Mouse (Mus musculus): ENCODE results near the gene 1520401A03Rik. TPM values are rescaled to one million over a fixed set of nuclear protein-coding genes. Genes with fewer than 3 reads are reported as not detected.
A peak's percentile ranks its signal among the peaks of the same experiment; 100 is the strongest.

1520401A03Rik gene
- polyA plus RNA-seq, 1 experiment from 2014 or later: 0.15 TPM

- 23% methylated on average over 5 of the region's 5 CpGs for WGBS (ENCODE audit: insufficient replicate concordance)
- no peak for ATAC-seq (ENCODE audit: insufficient read depth)
- Histone ChIP-seq H3K4me1 (replicated peaks) (peaks cover 8% of the 10 kb centered on the region; the same call in 1 of the 2 replicates), H3K9me3 (replicated peaks) (no peaks in the 10 kb centered on the region), H3K36me3 (replicated peaks) (peaks cover 15% of the 10 kb centered on the region), H3K4me3 (replicated peaks) (no peak overlapping the region), H3K9ac (no peak overlapping the region), H3K27me3 (peaks cover 43% of the 10 kb centered on the region), H3K27ac (replicated peaks) (no peak overlapping the region), H3K4me2 (no peak overlapping the region)
Measured at GRCm38 (mm10) chr17:23664556-23665021, 58.0 kb downstream of the 1520401A03Rik start.

GRCm38 (mm10) chr17:23661526-23661925, 61.1 kb downstream of the 1520401A03Rik start:
- Histone ChIP-seq H3K4me1 (replicated peaks) (peaks cover 8% of the 10 kb centered on the region; the same call in 1 of the 2 replicates), H3K4me2 (no peak overlapping the region), H3K27ac (replicated peaks) (no peak overlapping the region), H3K27me3 (peaks cover 60% of the 10 kb centered on the region), H3K9ac (no peak overlapping the region), H3K9me3 (replicated peaks) (no peaks in the 10 kb centered on the region), H3K4me3 (replicated peaks) (no peak overlapping the region), H3K36me3 (replicated peaks) (no peaks in the 10 kb centered on the region)
- 6% methylated on average over 9 of the region's 9 CpGs for WGBS (ENCODE audit: insufficient replicate concordance)
- ATAC-seq (ENCODE audit: insufficient read depth): no peak

- H3K4me1 ChIP-seq (replicated peaks): peaks cover 8% of the 10 kb centered on the region; the same call in 1 of the 2 replicates
- peak overlapping the region; percentile 29 for H3K4me3 ChIP-seq (replicated peaks)
- H3K4me2 ChIP-seq: peak overlapping the region; percentile 41
- H3K36me3 ChIP-seq (replicated peaks): no peaks in the 10 kb centered on the region
- no peak overlapping the region for H3K9ac ChIP-seq
- no peak for ATAC-seq (ENCODE audit: insufficient read depth)
- no peaks in the 10 kb centered on the region for H3K9me3 ChIP-seq (replicated peaks)
- no peak overlapping the region for H3K27ac ChIP-seq (replicated peaks)
- 2% methylated on average over 14 of the region's 14 CpGs for WGBS (ENCODE audit: insufficient replicate concordance)
- peaks cover 62% of the 10 kb centered on the region for H3K27me3 ChIP-seq
Measured at GRCm38 (mm10) chr17:23660876-23661200, 61.7 kb downstream of the 1520401A03Rik start.

GRCm38 (mm10) chr17:23660117-23660875, 62.3 kb downstream of the 1520401A03Rik start, which contains the start of gene Bicdl2:
Gene Bicdl2, plus strand, starts transcription at chr17:23660506.
- Histone ChIP-seq H3K27ac (replicated peaks) (no peak within 1 kb of the TSS), H3K9me3 (replicated peaks) (no peaks in the 10 kb centered on the region), H3K4me2 (peak within 1 kb of the TSS; percentile 41), H3K27me3 (peaks cover 62% of the 10 kb centered on the region), H3K36me3 (replicated peaks) (no peaks in the 10 kb centered on the region), H3K9ac (no peak within 1 kb of the TSS), H3K4me3 (replicated peaks) (peak within 1 kb of the TSS; percentile 29), H3K4me1 (replicated peaks) (peaks cover 8% of the 10 kb centered on the region; the same call in 1 of the 2 replicates)
- whole genome bisulfite sequencing (ENCODE audit: insufficient replicate concordance): 9% methylated on average over 27 of the region's 27 CpGs
- ATAC-seq (ENCODE audit: insufficient read depth): no peak

GRCm38 (mm10) chr17:23658450-23658849, 64.1 kb downstream of the 1520401A03Rik start:
- 44% methylated on average over 3 of the region's 3 CpGs for WGBS (ENCODE audit: insufficient replicate concordance)
- no peak overlapping the region for H3K4me3 ChIP-seq (replicated peaks)
- peaks cover 8% of the 10 kb centered on the region; the same call in 1 of the 2 replicates for H3K4me1 ChIP-seq (replicated peaks)
- H3K27me3 ChIP-seq: peaks cover 58% of the 10 kb centered on the region
- H3K9ac ChIP-seq: no peak overlapping the region
- H3K27ac ChIP-seq (replicated peaks): no peak overlapping the region
- no peaks in the 10 kb centered on the region for H3K36me3 ChIP-seq (replicated peaks)
- H3K9me3 ChIP-seq (replicated peaks): no peaks in the 10 kb centered on the region
- H3K4me2 ChIP-seq: no peak overlapping the region
- no peak for ATAC-seq (ENCODE audit: insufficient read depth)

Other genes starting within 250 kb of the 1520401A03Rik start
- gene Vmn2r117, start 243.1 kb downstream of the 1520401A03Rik start, polyA plus RNA-seq (2015; fragmentation: Nextera tagmentation; extraction: Ambion mirVana): not detected in 2 replicates
- gene Zfp213, start 158.5 kb downstream of the 1520401A03Rik start, polyA plus RNA-seq (2015; fragmentation: Nextera tagmentation; extraction: Ambion mirVana): 5.3 and 5.5 TPM in 2 replicates
- gene Zfp13, start 123.3 kb downstream of the 1520401A03Rik start, polyA plus RNA-seq (2015; fragmentation: Nextera tagmentation; extraction: Ambion mirVana): 1.3 and 1.8 TPM in 2 replicates
- 0.16 TPM in 1 of 2 replicates, not detected in the other for gene Zscan10, start 121.9 kb downstream of the 1520401A03Rik start, polyA plus RNA-seq (2015; fragmentation: Nextera tagmentation; extraction: Ambion mirVana)
- gene Mmp25, start 77.5 kb downstream of the 1520401A03Rik start, polyA plus RNA-seq (2015; fragmentation: Nextera tagmentation; extraction: Ambion mirVana): 0.40 and 0.64 TPM in 2 replicates
- gene Bicdl2, start 62.3 kb downstream of the 1520401A03Rik start, polyA plus RNA-seq (2015; fragmentation: Nextera tagmentation; extraction: Ambion mirVana): 0.13 TPM in 1 of 2 replicates, not detected in the other
- gene Hcfc1r1, start 49.2 kb downstream of the 1520401A03Rik start, polyA plus RNA-seq (2015; fragmentation: Nextera tagmentation; extraction: Ambion mirVana): 20.2 and 23.5 TPM in 2 replicates
- 19.7 and 22.4 TPM in 2 replicates for gene Thoc6, start 48.9 kb downstream of the 1520401A03Rik start, polyA plus RNA-seq (2015; fragmentation: Nextera tagmentation; extraction: Ambion mirVana)
- gene Tnfrsf12a, start 45.3 kb downstream of the 1520401A03Rik start, polyA plus RNA-seq (2015; fragmentation: Nextera tagmentation; extraction: Ambion mirVana): 5.8 and 6.4 TPM in 2 replicates
- gene Cldn6, start 43.5 kb downstream of the 1520401A03Rik start, polyA plus RNA-seq (2015; fragmentation: Nextera tagmentation; extraction: Ambion mirVana): 0.89 and 2.0 TPM in 2 replicates
- not detected in 2 replicates for gene Cldn9, start 38.8 kb downstream of the 1520401A03Rik start, polyA plus RNA-seq (2015; fragmentation: Nextera tagmentation; extraction: Ambion mirVana)
- 28.8 and 34.7 TPM in 2 replicates for gene Pkmyt1, start 3.6 kb upstream of the 1520401A03Rik start, polyA plus RNA-seq (2015; fragmentation: Nextera tagmentation; extraction: Ambion mirVana)
- 7.9 and 8.0 TPM in 2 replicates for gene Paqr4, start 18.1 kb upstream of the 1520401A03Rik start, polyA plus RNA-seq (2015; fragmentation: Nextera tagmentation; extraction: Ambion mirVana)
- gene Kremen2, start 23.1 kb upstream of the 1520401A03Rik start, polyA plus RNA-seq (2015; fragmentation: Nextera tagmentation; extraction: Ambion mirVana): not detected in 2 replicates
- gene Flywch1, start 48.8 kb upstream of the 1520401A03Rik start, polyA plus RNA-seq (2015; fragmentation: Nextera tagmentation; extraction: Ambion mirVana): 9.4 and 12.1 TPM in 2 replicates
- gene Flywch2, start 63.3 kb upstream of the 1520401A03Rik start, polyA plus RNA-seq (2015; fragmentation: Nextera tagmentation; extraction: Ambion mirVana): 0.93 and 0.94 TPM in 2 replicates
- 167 and 170 TPM in 2 replicates for gene Srrm2, start 67.7 kb upstream of the 1520401A03Rik start, polyA plus RNA-seq (2015; fragmentation: Nextera tagmentation; extraction: Ambion mirVana)
- gene Elob, start 106.4 kb upstream of the 1520401A03Rik start, polyA plus RNA-seq (2015; fragmentation: Nextera tagmentation; extraction: Ambion mirVana): 388 and 452 TPM in 2 replicates
- gene Prss33, start 113.3 kb upstream of the 1520401A03Rik start, polyA plus RNA-seq (2015; fragmentation: Nextera tagmentation; extraction: Ambion mirVana): not detected in 2 replicates
- not detected in 2 replicates for gene Prss32, start 121.1 kb upstream of the 1520401A03Rik start, polyA plus RNA-seq (2015; fragmentation: Nextera tagmentation; extraction: Ambion mirVana)
- gene Prss41, start 121.4 kb upstream of the 1520401A03Rik start, polyA plus RNA-seq (2015; fragmentation: Nextera tagmentation; extraction: Ambion mirVana): 0.10 TPM in 1 of 2 replicates, not detected in the other
- gene Prss21, start 145.3 kb upstream of the 1520401A03Rik start, polyA plus RNA-seq (2015; fragmentation: Nextera tagmentation; extraction: Ambion mirVana): not detected in 2 replicates
- not detected in 2 replicates for gene Dcpp1, start 158.1 kb upstream of the 1520401A03Rik start, polyA plus RNA-seq (2015; fragmentation: Nextera tagmentation; extraction: Ambion mirVana)
- not detected in 2 replicates for gene Dcpp2, start 158.1 kb upstream of the 1520401A03Rik start, polyA plus RNA-seq (2015; fragmentation: Nextera tagmentation; extraction: Ambion mirVana)
- gene Dcpp3, start 194.7 kb upstream of the 1520401A03Rik start, polyA plus RNA-seq (2015; fragmentation: Nextera tagmentation; extraction: Ambion mirVana): not detected in 2 replicates
- gene Sbp, start 218.9 kb upstream of the 1520401A03Rik start, polyA plus RNA-seq (2015; fragmentation: Nextera tagmentation; extraction: Ambion mirVana): not detected in 2 replicates
- not detected in 2 replicates for gene Sbpl, start 232.5 kb upstream of the 1520401A03Rik start, polyA plus RNA-seq (2015; fragmentation: Nextera tagmentation; extraction: Ambion mirVana)

Data from liver, embryonic 15.5 days (tissue).